Mouse (Mus musculus) heart, adult 9 months (tissue): ENCODE measurements around the gene Smoc1.

Experiments used
- DNase-seq, 2 experiments: peaks; one replicate each; pipeline ENCODE4 v3.0.0; 2022; ENCODE audit warnings: low spot score in 2 of 2

Gene Smoc1

DNA sequence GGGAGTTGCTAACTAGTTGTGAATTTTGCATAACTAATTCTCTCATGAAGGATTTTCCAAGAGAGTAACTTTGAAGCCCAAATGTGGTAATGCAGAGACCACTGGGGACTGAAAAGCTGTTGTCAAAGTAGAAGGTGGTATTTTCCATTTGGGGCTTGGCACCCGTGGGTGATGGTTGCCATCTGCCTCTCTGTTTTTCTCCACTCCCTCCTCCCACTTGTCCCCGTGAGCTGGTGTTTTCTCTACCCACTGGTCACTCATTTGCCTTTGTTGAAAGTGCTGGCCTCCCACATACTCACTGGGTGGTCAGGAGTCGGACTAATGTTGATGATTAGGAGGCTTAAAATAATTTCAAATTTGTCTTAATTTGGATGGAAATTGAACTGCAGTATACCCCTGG lies 104.1 kb downstream of the Smoc1 start:
- no peak for DNase-seq

- no peak for DNase-seq
Measured at GRCm38 (mm10) chr12:81131114-81131513, 104.5 kb downstream of the Smoc1 start.

DNA sequence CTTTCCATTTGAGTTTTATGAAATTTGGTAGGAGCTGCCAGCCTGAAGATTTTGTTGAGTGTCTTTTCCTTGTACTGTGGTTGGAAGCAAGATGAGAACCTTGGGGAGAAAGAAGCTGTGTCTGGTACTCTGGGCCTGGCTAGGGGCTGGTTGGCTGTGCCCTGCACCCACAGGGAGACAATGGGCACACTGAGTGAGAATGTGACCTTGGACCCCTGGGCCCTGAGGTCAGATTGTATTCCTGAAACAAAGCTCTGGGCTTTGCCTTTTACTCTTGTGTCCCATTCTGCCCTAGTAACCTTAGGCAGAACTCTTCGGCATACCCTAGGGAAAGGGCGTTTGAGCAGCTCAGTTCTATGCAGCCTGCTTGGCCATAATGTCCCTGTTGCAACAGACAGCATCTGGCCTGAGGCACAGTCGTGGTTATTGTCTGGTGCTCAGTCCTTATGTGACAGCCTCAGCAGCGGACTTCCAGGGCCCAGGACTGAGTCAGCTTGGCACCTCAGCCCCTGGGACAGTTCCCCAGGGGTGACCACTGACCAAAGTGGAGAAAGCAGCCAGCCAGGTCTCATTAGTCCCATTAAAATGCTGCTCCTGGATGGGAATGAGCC lies 106.6 kb downstream of the Smoc1 start:
- peak in 1 of 2 experiments; percentile 29 for DNase-seq

DNA sequence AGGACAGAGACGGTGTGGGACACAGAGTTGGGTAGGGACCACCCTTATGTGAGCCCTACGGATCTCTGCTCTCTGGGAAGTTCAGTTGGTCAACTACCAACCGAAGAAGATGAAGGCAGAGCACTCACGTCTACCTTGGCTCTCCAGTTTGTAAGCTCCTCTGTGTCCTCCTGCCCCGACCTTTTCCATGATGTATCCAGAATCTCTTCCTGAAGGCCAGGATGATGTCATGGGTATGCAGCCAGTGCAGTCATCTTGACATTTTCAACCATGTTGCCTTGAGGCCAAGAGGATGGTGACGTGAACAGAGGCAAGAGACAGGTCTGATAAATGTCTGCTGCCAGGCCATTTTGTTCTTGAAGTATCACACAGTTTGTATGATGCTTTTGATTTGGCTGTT lies 111.6 kb downstream of the Smoc1 start:
- DNase-seq: no peak

GRCm38 (mm10) chr12:81139463-81139862 lies 112.9 kb downstream of the Smoc1 start:
- no peak for DNase-seq

DNA sequence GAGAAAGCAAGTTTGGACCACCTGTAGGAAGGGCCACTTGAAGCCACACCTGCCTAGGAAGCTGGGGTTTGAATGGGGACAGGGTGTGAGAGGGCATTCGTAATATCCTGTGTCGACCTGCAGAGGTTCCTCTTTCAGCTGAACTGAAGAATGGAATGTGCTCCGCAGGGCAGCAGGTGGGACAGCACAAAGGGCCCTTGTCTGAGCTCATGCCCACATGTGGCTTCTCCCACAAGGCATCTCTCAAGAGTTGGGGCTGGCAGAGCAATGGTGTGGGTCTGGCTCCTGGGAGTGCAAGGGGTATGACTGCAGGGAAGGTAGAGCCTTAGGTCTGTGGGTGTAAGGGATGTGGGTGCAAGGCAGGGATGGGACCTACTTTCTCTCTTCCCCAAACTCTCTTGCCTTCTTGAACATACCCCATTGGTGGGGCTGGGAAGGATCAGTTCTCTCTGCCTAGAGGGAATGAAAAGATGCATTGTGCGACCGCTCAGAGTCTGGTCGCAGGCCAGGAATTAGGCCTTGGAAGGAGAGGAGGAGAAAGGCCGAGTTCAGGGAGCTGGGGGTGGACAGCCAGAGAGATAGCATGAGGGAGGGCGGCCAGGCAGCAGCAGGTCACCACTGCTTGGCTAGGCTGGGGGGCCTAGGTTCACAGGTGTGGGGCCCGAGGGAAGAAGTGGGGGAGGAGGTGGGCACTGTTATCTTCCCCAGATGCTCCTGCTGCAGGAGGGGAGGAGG lies 114.2 kb downstream of the Smoc1 start:
- no peak for DNase-seq

GRCm38 (mm10) chr12:81141329-81141711 lies 114.7 kb downstream of the Smoc1 start:
- no peak for DNase-seq

DNA sequence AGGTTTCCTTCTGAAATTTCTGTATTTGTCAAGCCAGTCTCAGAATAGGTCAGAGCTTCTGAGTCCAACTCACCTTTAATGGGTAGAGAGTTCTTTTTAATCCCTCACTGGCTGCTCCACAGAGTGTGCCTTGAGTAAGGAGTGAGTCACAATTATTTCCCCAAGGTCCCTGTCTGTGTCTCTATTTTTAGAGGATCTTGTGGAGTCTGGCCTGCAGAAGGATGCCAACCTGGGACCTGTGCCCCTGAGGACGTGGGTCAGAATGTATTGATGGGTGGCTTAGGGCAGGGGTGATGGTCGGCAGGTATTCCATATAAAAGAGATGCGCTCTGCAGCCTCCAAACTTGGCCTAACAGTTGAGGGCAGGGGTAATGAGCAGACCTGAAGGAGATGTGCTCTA lies 115.6 kb downstream of the Smoc1 start:
- no peak for DNase-seq

GRCm38 (mm10) chr12:81144201-81144600 lies 117.6 kb downstream of the Smoc1 start:
- DNase-seq: no peak

DNA sequence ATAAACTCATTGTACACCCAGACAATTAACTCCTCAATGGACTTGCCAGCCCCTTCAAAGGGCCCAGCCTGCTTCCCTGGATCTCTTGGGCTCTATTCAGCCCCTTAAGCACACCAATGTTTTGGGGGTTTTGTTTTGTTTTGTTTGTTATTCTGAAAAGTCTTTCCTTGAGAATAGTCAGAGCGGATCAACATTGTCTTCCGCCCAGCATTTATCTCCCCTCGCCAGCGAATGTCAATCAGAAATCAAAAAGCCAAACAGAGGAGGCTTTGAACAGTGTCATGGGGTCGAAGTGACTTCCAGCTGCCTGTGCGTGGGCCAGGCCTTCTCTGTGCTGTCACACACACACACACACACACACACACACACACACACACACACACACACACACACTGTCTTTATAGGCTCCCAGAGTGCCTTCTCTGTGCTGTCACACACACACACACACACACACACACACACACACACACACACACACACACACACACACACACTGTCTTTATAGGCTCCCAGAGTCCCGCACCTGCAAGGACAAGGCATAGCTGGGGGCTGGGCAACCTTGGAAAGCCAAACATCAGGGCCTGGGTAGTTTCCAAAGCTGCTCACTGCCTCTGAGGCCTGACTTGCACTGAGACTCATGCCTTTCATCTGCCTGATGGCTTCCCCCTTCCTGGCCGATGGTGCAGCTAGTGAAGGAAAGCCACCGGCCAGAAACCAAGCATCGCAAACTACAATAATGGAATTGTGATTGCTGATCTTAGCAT lies 120.0 kb downstream of the Smoc1 start:
- no peak for DNase-seq

DNA sequence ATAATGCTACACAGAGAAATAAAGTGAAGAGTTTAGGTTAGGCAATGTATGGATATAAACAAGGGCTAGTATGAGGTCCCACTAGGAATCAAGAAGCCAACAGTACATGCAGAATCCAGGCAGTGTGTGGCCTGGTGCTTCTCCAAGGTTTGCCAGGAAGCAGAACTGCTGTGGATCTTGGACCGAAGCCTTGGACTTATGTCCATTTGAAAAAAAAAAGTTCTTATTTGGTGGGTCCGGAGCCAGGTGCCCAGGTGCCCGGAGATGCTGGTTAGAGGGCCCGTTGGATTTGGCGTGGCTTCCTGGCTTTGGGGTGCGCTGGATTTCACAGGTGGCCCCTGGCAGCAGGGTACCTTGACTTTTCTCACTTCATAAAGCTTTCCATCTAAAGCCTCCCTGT lies 121.3 kb downstream of the Smoc1 start:
- no peak for DNase-seq

DNA sequence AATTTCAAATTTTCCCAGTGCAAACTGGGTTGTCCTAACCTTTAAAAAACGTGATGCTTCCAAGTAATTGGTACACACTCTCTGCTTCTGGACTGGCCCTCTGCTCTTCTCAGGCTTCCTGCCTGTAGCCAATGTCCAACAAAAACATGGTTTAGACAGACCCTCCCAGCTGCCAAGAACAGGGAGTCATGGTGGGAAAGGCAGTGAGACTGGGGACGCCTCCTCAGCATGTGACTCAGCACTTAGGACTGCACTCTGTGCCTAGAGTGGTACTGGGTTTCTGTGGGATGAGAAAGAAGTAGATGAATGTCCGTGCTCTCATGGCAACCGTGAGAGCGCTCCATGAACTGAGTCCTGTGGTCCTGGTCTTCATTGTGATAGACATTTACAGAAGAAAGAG lies 124.3 kb downstream of the Smoc1 start:
- peak; percentile 75 to 76 for DNase-seq

DNA sequence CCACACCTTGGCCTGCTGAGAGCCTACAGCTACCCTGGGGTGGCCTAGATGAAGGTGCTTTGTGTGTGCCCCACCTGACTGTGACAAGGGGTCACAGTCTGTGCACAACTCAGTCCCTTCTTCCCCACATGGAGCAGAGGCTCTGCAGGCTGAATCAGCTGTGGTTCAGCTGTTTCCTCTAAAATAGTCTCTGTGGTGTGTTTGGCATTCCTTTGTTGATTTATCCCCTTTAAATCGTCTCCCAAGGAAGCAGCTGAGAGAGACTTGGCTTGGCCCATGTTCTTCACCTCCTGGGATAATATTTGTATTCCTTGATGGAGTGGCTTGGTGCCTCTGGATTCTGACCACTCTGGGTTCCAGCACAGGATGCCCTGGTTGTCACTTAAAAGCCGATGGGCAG lies 125.5 kb downstream of the Smoc1 start:
- DNase-seq: peak; percentile 17 to 32

DNA sequence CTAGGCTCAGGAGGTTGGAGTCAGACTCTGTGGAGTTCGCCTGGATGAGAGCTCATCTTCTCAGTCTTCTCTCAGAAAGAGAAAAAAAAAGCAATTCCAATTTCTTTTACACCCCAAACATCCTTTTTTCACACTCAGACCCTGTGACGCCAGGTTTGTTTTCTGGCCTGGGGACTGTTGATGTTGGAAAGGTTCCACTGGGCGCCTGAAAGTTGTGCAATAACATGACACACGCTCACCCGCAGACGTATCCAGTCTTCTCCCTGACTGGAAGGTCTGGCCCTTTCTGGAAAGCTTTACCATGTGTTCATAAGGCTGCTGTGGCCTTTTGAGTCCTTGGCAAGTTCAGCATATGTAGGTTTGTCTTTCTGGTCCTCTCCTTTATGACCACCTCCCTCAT lies 129.1 kb downstream of the Smoc1 start:
- peak; percentile 60 to 81 for DNase-seq

DNA sequence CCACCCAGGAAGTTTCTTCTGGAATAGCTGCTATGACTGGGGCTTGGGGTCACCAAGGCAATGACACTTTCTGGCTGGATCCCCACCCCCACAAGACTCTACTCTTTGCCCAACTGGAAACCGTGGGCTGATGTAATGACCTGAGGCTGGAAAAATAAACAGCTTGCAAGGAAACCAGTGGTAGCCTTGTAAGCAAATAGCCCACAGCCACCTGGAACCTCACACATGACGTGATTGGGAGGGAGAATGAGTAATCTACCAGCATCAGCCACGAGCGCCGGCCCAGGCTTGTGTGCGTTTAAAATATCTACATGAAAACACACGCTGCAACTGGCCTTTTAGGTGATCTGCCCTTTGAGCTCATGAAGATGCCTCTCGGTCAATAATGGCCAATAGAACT lies 130.2 kb downstream of the Smoc1 start:
- no peak for DNase-seq

DNA sequence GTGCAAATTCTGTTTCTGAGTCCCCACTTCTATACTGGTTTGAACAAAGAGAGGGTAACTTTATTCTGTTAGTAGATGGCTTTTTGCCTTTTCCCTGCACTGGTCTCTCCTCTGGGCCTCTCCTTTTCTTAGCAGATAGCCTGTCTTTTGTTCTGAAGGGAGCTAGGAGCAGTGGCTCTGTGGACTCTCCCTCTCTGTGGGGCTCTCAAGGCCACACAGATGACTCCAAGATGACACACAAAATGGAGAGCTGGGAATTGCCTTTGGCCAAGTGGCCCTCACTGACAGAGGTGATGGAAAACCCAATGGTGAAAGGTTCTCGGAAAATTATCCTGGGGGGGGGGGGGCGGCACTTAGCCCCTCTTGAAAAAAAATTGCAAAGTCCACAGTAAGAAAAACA lies 133.3 kb downstream of the Smoc1 start:
- DNase-seq: no peak

- no peak for DNase-seq
Measured at GRCm38 (mm10) chr12:81160425-81160824, 133.8 kb downstream of the Smoc1 start.

- no peak for DNase-seq
Measured at GRCm38 (mm10) chr12:81160831-81161230, 134.2 kb downstream of the Smoc1 start.

GRCm38 (mm10) chr12:81161282-81161681 lies 134.7 kb downstream of the Smoc1 start:
- DNase-seq: no peak

GRCm38 (mm10) chr12:81163131-81163530 lies 136.5 kb downstream of the Smoc1 start:
- peak in 1 of 2 experiments; percentile 16 for DNase-seq

- no peak for DNase-seq
Measured at GRCm38 (mm10) chr12:81163566-81163965, 137.0 kb downstream of the Smoc1 start.

DNA sequence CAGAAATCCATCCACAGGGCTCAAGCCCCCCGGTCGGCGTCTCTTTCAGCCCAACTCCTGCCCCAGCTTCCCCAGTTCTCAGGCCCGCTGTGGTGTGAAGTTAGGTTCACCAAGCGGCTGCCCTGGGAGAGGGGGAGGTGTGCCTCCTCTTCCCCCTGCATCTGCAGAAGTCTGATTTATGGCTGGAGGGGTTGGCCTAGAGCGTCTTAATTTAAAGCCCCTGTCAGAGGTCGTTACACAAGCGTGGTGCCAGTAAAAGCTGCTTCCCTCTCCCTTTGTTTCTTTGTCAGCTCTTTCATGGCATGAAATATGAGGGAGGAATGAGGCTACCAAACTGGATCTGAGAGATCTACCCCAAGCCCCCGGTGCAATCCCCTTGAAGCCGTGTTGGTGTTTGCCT lies 139.5 kb downstream of the Smoc1 start:
- DNase-seq: no peak

DNA sequence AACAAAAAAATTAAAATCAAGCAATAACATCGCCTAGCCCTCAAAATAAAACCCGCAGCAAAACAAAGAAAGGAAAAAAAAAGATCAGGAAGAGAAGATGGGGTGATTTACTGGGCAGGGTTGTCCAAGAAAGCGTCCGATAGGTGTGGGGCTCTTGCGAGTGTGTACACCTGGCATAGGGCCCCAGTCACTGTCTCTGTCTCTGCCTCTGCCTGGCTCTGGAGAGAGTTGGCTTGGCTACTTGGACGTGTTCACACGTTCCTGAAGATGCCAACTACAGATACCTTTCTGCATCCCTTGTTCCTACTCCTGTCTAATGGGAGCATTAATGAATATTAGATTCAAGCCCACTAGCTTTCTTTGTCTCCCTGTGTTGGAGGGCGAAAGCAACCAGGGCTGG lies 140.0 kb downstream of the Smoc1 start:
- DNase-seq: no peak
